Mouse (Mus musculus): ENCODE measurements around the gene Btn2a2. TPM values are rescaled to one million over a fixed set of nuclear protein-coding genes. Genes with fewer than 3 reads are reported as not detected.

The Btn2a2 gene
- not detected in 2 replicates for total RNA-seq (2023)

DNA sequence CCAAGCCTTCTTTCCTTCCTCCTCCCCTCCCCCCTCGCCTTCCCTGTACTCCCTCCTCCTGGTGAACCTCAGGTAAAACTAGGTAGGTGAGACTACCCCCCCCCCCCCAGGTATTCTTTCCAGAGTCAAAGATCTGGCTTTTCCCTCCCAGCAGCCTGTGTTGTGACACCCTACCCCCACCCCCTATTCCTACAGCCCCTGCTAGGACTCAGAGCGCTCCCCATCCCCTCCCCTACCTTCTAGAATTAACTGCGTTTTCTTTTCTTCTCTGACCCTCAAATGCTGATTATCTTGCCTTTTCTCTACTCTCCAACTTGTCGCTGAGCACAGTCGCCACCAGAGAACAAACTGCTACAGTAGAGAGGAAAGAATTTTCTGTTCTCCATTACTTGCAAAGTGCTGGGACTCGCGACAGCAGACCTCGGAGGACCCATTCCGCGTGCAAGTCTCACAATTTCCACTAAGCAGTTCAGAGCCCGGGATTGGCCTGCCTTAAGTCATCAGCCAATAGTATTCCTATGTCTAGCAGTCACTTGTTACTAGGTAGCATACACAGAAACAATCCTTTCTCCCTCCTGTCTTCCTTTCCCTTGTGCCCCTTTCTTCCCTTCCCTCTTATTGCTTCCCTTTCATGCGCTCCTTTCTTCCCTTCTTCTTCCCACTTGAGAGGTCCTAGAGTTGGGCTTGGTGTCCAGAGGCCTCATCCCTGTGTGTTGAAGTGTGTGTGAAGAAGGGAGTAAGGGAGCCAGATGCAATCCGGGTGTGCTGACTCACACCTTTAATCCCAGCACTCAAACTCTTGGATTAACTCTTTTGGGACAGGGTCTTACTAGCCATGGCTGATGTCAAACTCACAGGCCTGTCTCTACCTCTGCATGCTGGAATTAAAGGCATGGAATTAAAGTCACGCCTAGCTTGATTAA is at the start of gene Btn2a2:
Btn2a2 (minus strand) TSS at position 458 of the 923 bp plus-strand sequence.

DNA sequence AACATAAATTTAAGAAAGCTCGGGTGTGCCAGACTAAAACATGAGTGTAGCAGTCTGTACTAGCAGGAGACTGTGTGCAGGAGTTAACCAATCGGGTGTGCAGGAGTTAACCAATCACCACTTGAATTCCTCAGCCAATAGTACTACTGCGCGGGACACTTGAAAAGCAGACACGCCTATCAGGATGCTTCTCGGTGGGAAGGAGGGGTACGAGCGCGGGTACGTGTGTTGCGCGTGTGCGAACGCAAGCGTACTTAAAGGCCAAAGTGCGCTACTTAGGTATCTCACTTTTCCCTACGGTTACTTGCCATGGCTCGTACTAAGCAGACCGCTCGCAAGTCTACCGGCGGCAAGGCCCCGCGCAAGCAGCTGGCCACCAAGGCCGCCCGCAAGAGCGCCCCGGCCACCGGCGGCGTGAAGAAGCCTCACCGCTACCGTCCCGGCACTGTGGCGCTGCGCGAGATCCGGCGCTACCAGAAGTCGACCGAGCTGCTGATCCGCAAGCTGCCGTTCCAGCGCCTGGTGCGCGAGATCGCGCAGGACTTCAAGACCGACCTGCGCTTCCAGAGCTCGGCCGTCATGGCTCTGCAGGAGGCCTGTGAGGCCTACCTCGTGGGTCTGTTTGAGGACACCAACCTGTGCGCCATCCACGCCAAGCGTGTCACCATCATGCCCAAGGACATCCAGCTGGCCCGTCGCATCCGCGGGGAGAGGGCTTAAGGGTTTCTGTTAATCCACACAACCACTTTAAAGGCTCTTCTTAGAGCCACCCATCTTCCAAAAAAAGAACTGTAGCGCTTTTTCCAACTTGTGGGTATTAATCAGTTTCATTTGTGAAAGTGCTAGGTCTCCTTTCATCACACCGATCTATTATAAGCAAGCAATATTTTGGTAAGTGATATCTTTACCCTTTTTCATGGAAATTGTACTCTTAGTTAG is 46.7 kb upstream of the Btn2a2 start, which contains the start of gene Hist1h3g:
Hist1h3g (plus strand) TSS at position 286 of the 939 bp plus-strand sequence.

DNA sequence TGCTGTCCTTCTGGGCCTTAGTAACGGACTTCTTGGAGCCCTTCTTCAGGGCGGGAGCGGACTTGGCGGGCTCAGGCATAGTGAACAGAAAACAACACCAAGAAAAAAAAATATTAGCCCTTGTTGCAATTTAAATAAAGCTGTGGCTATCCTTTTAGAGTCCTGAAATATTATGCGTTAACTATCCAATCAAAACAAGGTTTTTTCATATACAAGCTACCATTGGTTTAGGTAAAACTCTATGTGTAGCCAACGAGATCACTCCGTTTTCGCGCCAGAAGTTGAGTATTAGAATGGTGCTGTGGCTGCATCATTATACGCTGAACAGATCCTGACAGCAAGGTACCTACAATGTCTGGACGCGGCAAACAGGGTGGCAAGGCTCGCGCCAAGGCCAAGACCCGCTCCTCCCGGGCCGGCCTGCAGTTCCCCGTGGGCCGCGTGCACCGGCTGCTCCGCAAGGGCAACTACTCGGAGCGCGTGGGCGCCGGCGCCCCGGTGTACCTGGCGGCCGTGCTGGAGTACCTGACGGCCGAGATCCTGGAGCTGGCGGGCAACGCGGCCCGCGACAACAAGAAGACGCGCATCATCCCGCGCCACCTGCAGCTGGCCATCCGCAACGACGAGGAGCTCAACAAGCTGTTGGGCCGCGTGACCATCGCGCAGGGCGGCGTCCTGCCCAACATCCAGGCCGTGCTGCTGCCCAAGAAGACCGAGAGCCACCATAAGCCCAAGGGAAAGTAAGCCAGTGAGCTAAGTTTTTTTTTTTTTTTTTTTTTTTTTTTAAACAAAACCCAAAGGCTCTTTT is 45.1 kb upstream of the Btn2a2 start, which contains the start of gene Hist1h2af:
Hist1h2af (plus strand) TSS at position 347 of the 808 bp plus-strand sequence.

DNA sequence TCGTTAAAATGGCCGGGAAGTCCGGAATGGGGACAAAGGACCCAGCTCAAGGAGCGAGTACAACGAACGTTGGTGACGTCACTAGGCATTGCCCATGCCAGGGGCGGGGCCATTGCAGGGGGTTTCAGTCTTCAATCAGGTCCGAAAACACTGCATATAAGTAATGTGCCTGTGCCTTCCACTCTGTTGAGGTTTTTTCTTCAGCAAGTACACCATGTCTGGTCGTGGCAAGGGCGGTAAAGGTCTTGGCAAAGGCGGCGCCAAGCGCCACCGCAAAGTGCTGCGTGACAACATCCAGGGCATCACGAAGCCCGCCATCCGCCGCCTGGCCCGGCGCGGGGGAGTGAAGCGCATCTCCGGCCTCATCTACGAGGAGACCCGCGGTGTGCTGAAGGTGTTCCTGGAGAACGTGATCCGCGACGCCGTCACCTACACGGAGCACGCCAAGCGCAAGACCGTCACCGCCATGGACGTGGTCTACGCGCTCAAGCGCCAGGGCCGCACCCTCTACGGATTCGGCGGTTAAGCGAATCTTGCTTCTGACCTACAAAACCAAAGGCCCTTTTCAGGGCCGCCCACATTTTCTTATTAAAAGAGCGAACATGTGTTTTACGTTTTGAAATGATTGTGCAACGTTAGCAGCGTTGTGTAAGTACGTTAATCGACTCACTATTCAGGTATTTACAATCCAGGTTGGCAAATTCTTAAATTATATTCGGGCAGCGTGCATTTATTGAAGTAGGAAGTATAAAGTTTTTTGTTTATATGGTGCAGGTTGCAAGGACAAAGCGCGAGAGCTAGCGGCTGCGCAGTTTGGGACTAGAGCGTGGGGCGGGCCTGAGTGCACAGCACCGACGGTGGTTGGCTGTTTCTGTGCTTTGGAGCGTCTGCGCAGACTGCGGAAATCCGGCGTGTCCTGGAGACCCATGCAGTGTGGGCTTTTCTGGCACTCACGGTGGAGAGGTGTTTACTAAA is 42.5 kb upstream of the Btn2a2 start, which contains the start of gene Hist1h4h:
Hist1h4h (plus strand) TSS at position 150 of the 975 bp plus-strand sequence.

DNA sequence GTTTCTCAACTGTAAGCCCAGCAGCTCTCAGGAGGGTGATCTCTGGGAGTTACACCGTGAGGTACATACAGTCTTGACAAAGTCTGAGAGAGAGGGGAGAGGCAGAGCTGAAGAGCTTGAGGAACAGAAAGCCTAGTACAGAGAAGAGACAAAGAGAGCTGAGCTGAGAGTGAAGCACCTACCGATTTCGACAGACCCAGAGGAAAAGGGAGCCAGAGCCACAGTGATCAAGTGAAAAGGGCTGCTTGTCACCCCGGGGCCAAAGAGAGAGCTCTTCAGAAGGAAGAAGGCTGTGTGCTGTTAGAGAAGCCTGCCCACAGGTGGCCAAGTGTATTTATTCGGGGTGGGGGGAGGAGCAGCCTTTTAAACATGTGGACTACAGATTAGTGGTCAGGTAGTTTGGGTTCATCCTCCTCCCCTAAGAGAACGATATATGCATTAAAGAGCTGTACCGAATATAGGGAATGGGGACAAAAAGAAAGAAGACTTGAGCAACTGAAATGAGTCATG is 23.0 kb downstream of the Btn2a2 start, which contains the start of gene Btn1a1:
Btn1a1 (minus strand) TSS at position 302 of the 510 bp plus-strand sequence.

Other genes starting within 250 kb of the Btn2a2 start
- gene Vmn1r223, start 241.7 kb downstream of the Btn2a2 start, total RNA-seq (2023): not detected in 2 replicates
- 7.8 and 8.0 TPM in 2 replicates for gene Zfp322a, start 119.6 kb downstream of the Btn2a2 start, total RNA-seq (2023)
- 9.1 and 10.2 TPM in 2 replicates for gene Abt1, start 65.0 kb downstream of the Btn2a2 start, total RNA-seq (2023)
- not detected in 2 replicates for gene Btn1a1, start 23.0 kb downstream of the Btn2a2 start, total RNA-seq (2023)
- gene Hist1h4h, start 42.2 kb upstream of the Btn2a2 start, total RNA-seq (2023): 492 and 1,085 TPM in 2 replicates
- 675 and 802 TPM in 2 replicates for gene Hist1h2af, start 45.0 kb upstream of the Btn2a2 start, total RNA-seq (2023)
- gene Hist1h3g, start 46.6 kb upstream of the Btn2a2 start, total RNA-seq (2023): 96.3 and 179 TPM in 2 replicates
- gene Hist1h2bh, start 54.5 kb upstream of the Btn2a2 start, total RNA-seq (2023): 54.8 and 79.6 TPM in 2 replicates
- gene Hist1h3f, start 55.2 kb upstream of the Btn2a2 start, total RNA-seq (2023): 164 and 316 TPM in 2 replicates
- gene Hist1h4f, start 62.8 kb upstream of the Btn2a2 start, total RNA-seq (2023): 1,320 and 1,633 TPM in 2 replicates
- 65.0 and 74.8 TPM in 2 replicates for gene Hist1h1d, start 64.4 kb upstream of the Btn2a2 start, total RNA-seq (2023)
- 389 and 653 TPM in 2 replicates for gene Hist1h3e, start 73.5 kb upstream of the Btn2a2 start, total RNA-seq (2023)
- gene Hist1h2ae, start 82.4 kb upstream of the Btn2a2 start, total RNA-seq (2023): 112 and 128 TPM in 2 replicates
- gene Hist1h2bg, start 82.5 kb upstream of the Btn2a2 start, total RNA-seq (2023): 877 and 1,185 TPM in 2 replicates
- gene Hist1h2bf, start 85.3 kb upstream of the Btn2a2 start, total RNA-seq (2023): 501 and 811 TPM in 2 replicates
- gene Hist1h2ad, start 85.5 kb upstream of the Btn2a2 start, total RNA-seq (2023): 41.5 and 76.0 TPM in 2 replicates
- 49.0 and 98.9 TPM in 2 replicates for gene Hist1h3d, start 86.9 kb upstream of the Btn2a2 start, total RNA-seq (2023)
- 447 and 512 TPM in 2 replicates for gene Hist1h4d, start 92.7 kb upstream of the Btn2a2 start, total RNA-seq (2023)
- 59.1 and 80.7 TPM in 2 replicates for gene Hist1h2be, start 132.3 kb upstream of the Btn2a2 start, total RNA-seq (2023)
- 628 and 671 TPM in 2 replicates for gene Hist1h1e, start 133.7 kb upstream of the Btn2a2 start, total RNA-seq (2023)
- gene Hist1h2ac, start 195.1 kb upstream of the Btn2a2 start, total RNA-seq (2023): 21.4 and 34.7 TPM in 2 replicates
- gene Hist1h2bc, start 195.3 kb upstream of the Btn2a2 start, total RNA-seq (2023): 85.6 and 87.8 TPM in 2 replicates
- 0.75 TPM in 1 of 2 replicates, not detected in the other for gene Hist1h1t, start 207.0 kb upstream of the Btn2a2 start, total RNA-seq (2023)
- 147 and 286 TPM in 2 replicates for gene Hist1h4c, start 209.6 kb upstream of the Btn2a2 start, total RNA-seq (2023)
- gene Hfe, start 222.0 kb upstream of the Btn2a2 start, total RNA-seq (2023): 2.0 and 2.2 TPM in 2 replicates
- 1,418 and 1,573 TPM in 2 replicates for gene Hist1h1c, start 250.0 kb upstream of the Btn2a2 start, total RNA-seq (2023)

All from neutrophil, adult 65 days (primary cell).